Mouse (Mus musculus): ENCODE data around the gene Zranb1.

- TF ChIP-seq HCFC1 (IDR thresholded peaks at IDR 0.05; ENCODE audit: borderline replicate concordance, insufficient read depth, low read length) (no peak), CHD2 (IDR thresholded peaks at IDR 0.05; ENCODE audit: low read depth, low read length) (no peak)
These were observed 105.0 kb downstream of the Zranb1 start for GRCm38 (mm10) chr7:133035901-133036300.

Data from ES-E14 (cell line).